Mouse (Mus musculus) limb, embryonic 15.5 days (tissue): Measurements from ENCODE around the gene Cd300lb. TPM values are rescaled to one million over a fixed set of nuclear protein-coding genes. Genes with fewer than 3 reads are reported as not detected.

Experiments used
- ATAC-seq: fragments of 200-750 bp; cut with Nextera tagmentation; 2 replicates; pipeline ENCODE4 v1.8.0; 2017; ENCODE audit warnings: low read depth, moderate TSS enrichment; ENCODE audit not compliant: insufficient number of reproducible peaks, low FRiP score, low TSS enrichment
- H3K27ac ChIP-seq: fragments of 300-500 bp; sonication (generic); 2 replicates; pipeline ENCODE4 v1.5.1; 2015; ENCODE audit warnings: moderate library complexity, mild to moderate bottlenecking, inconsistent platforms
- H3K27me3 ChIP-seq: fragments of 300-500 bp; sonication (generic); 2 replicates; pipeline ENCODE4 v1.6.1; 2015; ENCODE audit warnings: inconsistent platforms
- H3K36me3 ChIP-seq: fragments of 300-500 bp; sonication (generic); 2 replicates; pipeline ENCODE4 v1.6.1; 2015; ENCODE audit warnings: inconsistent platforms
- H3K4me1 ChIP-seq: fragments of 300-500 bp; sonication (generic); 2 replicates; pipeline ENCODE4 v1.6.1; 2015; ENCODE audit warnings: inconsistent platforms
- H3K4me2 ChIP-seq: fragments of 300-500 bp; sonication (generic); 2 replicates; pipeline ENCODE4 v1.6.1; 2015; ENCODE audit warnings: mild to moderate bottlenecking, inconsistent platforms
- H3K4me3 ChIP-seq: fragments of 300-500 bp; sonication (generic); 2 replicates; pipeline ENCODE4 v1.5.1; 2015; ENCODE audit warnings: mild to moderate bottlenecking, inconsistent platforms
- H3K9ac ChIP-seq: fragments of 300-500 bp; sonication (generic); 2 replicates; pipeline ENCODE4 v1.6.1; 2015; ENCODE audit warnings: inconsistent platforms
- H3K9me3 ChIP-seq: fragments of 300-500 bp; sonication (generic); 2 replicates; pipeline ENCODE4 v1.6.1; 2016; ENCODE audit warnings: inconsistent platforms
- WGBS: fragments of 180-500 bp; shearing (Covaris S2); methylation state at CpG from one replicate; pipeline ENCODE4 v1.1.7; 2015; 5-methylcytosine and 5-hydroxymethylcytosine counted together
- polyA plus RNA-seq: library from polyadenylated mRNA; unstranded; fragments of >200 nt; fragmentation: Nextera tagmentation; extraction: Ambion mirVana; gene quantifications from 2 replicates; pipeline ENCODE4 v1.2.1, GENCODE M21; 2015

The Cd300lb gene
- 0.46 and 1.2 TPM in 2 replicates for polyA plus RNA-seq

GRCm38 (mm10) chr11:114934144-114934543 lies at the start of gene Cd300lb:
Gene Cd300lb (minus strand): TSS chr11:114934386.
- Histone ChIP-seq H3K27ac (no peak within 1 kb of the TSS), H3K27me3 (no peaks in the 10 kb centered on the region; the same call in 1 of the 2 replicates), H3K4me2 (no peak within 1 kb of the TSS), H3K9ac (no peak within 1 kb of the TSS), H3K4me3 (no peak within 1 kb of the TSS), H3K4me1 (no peaks in the 10 kb centered on the region), H3K9me3 (no peaks in the 10 kb centered on the region), H3K36me3 (no peaks in the 10 kb centered on the region)
- 46% methylated on average over 6 of the region's 6 CpGs for WGBS
- no peak for ATAC-seq

GRCm38 (mm10) chr11:114981866-114982265 lies 47.7 kb upstream of the Cd300lb start:
- Histone ChIP-seq H3K4me1 (no peaks in the 10 kb centered on the region), H3K36me3 (no peaks in the 10 kb centered on the region), H3K27ac (no peak overlapping the region), H3K4me3 (no peak overlapping the region), H3K27me3 (no peaks in the 10 kb centered on the region), H3K9me3 (0 out of 2 replicates have a peak, but pooled peaks cover 3% of the 10 kb centered on the region), H3K4me2 (no peak overlapping the region), H3K9ac (no peak overlapping the region)
- 76% methylated on average over 4 of the region's 4 CpGs for WGBS
- ATAC-seq: no peak

GRCm38 (mm10) chr11:114972726-114973125 lies 38.5 kb upstream of the Cd300lb start:
- no peak overlapping the region for H3K9ac ChIP-seq
- no peak overlapping the region for H3K4me2 ChIP-seq
- H3K4me1 ChIP-seq: no peaks in the 10 kb centered on the region
- ATAC-seq: no peak
- H3K4me3 ChIP-seq: no peak overlapping the region
- H3K36me3 ChIP-seq: no peaks in the 10 kb centered on the region
- WGBS: 70% methylated on average over 10 of the region's 10 CpGs
- no peak overlapping the region for H3K27ac ChIP-seq
- no peaks in the 10 kb centered on the region for H3K27me3 ChIP-seq
- 0 out of 2 replicates have a peak, but pooled peaks cover 4% of the 10 kb centered on the region for H3K9me3 ChIP-seq

- 0 out of 2 replicates have a peak, but pooled peaks cover under 1% of the 10 kb centered on the region for H3K9me3 ChIP-seq
- no peaks in the 10 kb centered on the region for H3K36me3 ChIP-seq
- no peak for ATAC-seq
- H3K27me3 ChIP-seq: no peaks in the 10 kb centered on the region
- H3K9ac ChIP-seq: no peak within 1 kb of the TSS
- no peak within 1 kb of the TSS for H3K27ac ChIP-seq
- H3K4me1 ChIP-seq: no peaks in the 10 kb centered on the region
- no peak within 1 kb of the TSS for H3K4me2 ChIP-seq
- WGBS: 75% methylated on average over 9 of the region's 9 CpGs
- H3K4me3 ChIP-seq: no peak within 1 kb of the TSS
Measured at GRCm38 (mm10) chr11:114968752-114969207, 34.6 kb upstream of the Cd300lb start, which contains the start of gene Cd300c. Gene Cd300c (minus strand): TSS chr11:114969157.

- no peak overlapping the region for H3K27ac ChIP-seq
- H3K36me3 ChIP-seq: no peaks in the 10 kb centered on the region
- no peaks in the 10 kb centered on the region for H3K9me3 ChIP-seq
- ATAC-seq: no peak
- WGBS: 47% methylated on average over 3 of the region's 3 CpGs
- H3K27me3 ChIP-seq: no peaks in the 10 kb centered on the region
- H3K4me3 ChIP-seq: no peak overlapping the region
- H3K9ac ChIP-seq: no peak overlapping the region
- H3K4me1 ChIP-seq: no peaks in the 10 kb centered on the region
- H3K4me2 ChIP-seq: no peak overlapping the region
Measured at GRCm38 (mm10) chr11:114965182-114965828, 31.1 kb upstream of the Cd300lb start.

- no peak overlapping the region for H3K9ac ChIP-seq
- no peak overlapping the region for H3K4me2 ChIP-seq
- no peak overlapping the region for H3K4me3 ChIP-seq
- no peaks in the 10 kb centered on the region for H3K9me3 ChIP-seq
- no peak for ATAC-seq
- no peaks in the 10 kb centered on the region for H3K27me3 ChIP-seq
- 75% methylated on average over 1 of the region's 1 CpGs for WGBS
- no peak overlapping the region for H3K27ac ChIP-seq
- no peaks in the 10 kb centered on the region for H3K4me1 ChIP-seq
- H3K36me3 ChIP-seq: no peaks in the 10 kb centered on the region
Measured at GRCm38 (mm10) chr11:114960369-114960768, 26.2 kb upstream of the Cd300lb start.

GRCm38 (mm10) chr11:114933591-114933990 lies 595 bp downstream of the Cd300lb start:
- H3K27me3 ChIP-seq: no peaks in the 10 kb centered on the region; the same call in 1 of the 2 replicates
- ATAC-seq: no peak
- no peak overlapping the region for H3K4me3 ChIP-seq
- no peaks in the 10 kb centered on the region for H3K9me3 ChIP-seq
- no peaks in the 10 kb centered on the region for H3K4me1 ChIP-seq
- H3K27ac ChIP-seq: no peak overlapping the region
- no peak overlapping the region for H3K9ac ChIP-seq
- H3K36me3 ChIP-seq: no peaks in the 10 kb centered on the region
- WGBS: 65% methylated on average over 4 of the region's 4 CpGs
- no peak overlapping the region for H3K4me2 ChIP-seq

- Histone ChIP-seq H3K4me2 (no peak overlapping the region), H3K27ac (no peak overlapping the region), H3K27me3 (no peaks in the 10 kb centered on the region; the same call in 1 of the 2 replicates), H3K4me1 (no peaks in the 10 kb centered on the region), H3K4me3 (no peak overlapping the region), H3K36me3 (no peaks in the 10 kb centered on the region), H3K9ac (no peak overlapping the region), H3K9me3 (no peaks in the 10 kb centered on the region)
- no peak for ATAC-seq
- WGBS: 75% methylated on average over 5 of the region's 5 CpGs
Measured at GRCm38 (mm10) chr11:114931041-114931440, 3.1 kb downstream of the Cd300lb start.

- no peak overlapping the region for H3K27ac ChIP-seq
- no peaks in the 10 kb centered on the region for H3K27me3 ChIP-seq
- H3K9me3 ChIP-seq: no peaks in the 10 kb centered on the region
- WGBS: 72% methylated on average over 2 of the region's 2 CpGs
- no peak overlapping the region for H3K4me2 ChIP-seq
- no peaks in the 10 kb centered on the region for H3K4me1 ChIP-seq
- no peak overlapping the region for H3K9ac ChIP-seq
- ATAC-seq: no peak
- no peaks in the 10 kb centered on the region for H3K36me3 ChIP-seq
- H3K4me3 ChIP-seq: no peak overlapping the region
Measured at GRCm38 (mm10) chr11:114929581-114929980, 4.6 kb downstream of the Cd300lb start.

- no peak for ATAC-seq
- 76% methylated on average over 4 of the region's 4 CpGs for WGBS
- Histone ChIP-seq H3K4me1 (no peaks in the 10 kb centered on the region), H3K4me3 (no peak overlapping the region), H3K27me3 (no peaks in the 10 kb centered on the region), H3K4me2 (no peak overlapping the region), H3K9me3 (no peaks in the 10 kb centered on the region), H3K27ac (no peak overlapping the region), H3K9ac (no peak overlapping the region), H3K36me3 (no peaks in the 10 kb centered on the region)
Measured at GRCm38 (mm10) chr11:114923961-114924360, 10.2 kb downstream of the Cd300lb start.

- Histone ChIP-seq H3K36me3 (no peaks in the 10 kb centered on the region), H3K9me3 (no peaks in the 10 kb centered on the region), H3K4me1 (no peaks in the 10 kb centered on the region), H3K27ac (no peak overlapping the region), H3K4me3 (no peak overlapping the region), H3K4me2 (no peak overlapping the region), H3K27me3 (no peaks in the 10 kb centered on the region), H3K9ac (no peak overlapping the region)
- 75% methylated on average over 4 of the region's 4 CpGs for WGBS
- ATAC-seq: no peak
Measured at GRCm38 (mm10) chr11:114922439-114922838, 11.7 kb downstream of the Cd300lb start.

- H3K4me2 ChIP-seq: no peak overlapping the region
- no peak overlapping the region for H3K9ac ChIP-seq
- WGBS: 83% methylated on average over 6 of the region's 6 CpGs
- no peaks in the 10 kb centered on the region for H3K4me1 ChIP-seq
- ATAC-seq: no peak
- no peaks in the 10 kb centered on the region for H3K9me3 ChIP-seq
- H3K36me3 ChIP-seq: no peaks in the 10 kb centered on the region
- no peak overlapping the region for H3K27ac ChIP-seq
- H3K27me3 ChIP-seq: peaks cover 11% of the 10 kb centered on the region; the same call in 1 of the 2 replicates
- H3K4me3 ChIP-seq: no peak overlapping the region
Measured at GRCm38 (mm10) chr11:114917120-114917519, 17.1 kb downstream of the Cd300lb start.
